Mouse (Mus musculus): Measurements from ENCODE around the gene Mindy4. TPM values are rescaled to one million over a fixed set of nuclear protein-coding genes. Genes with fewer than 3 reads are reported as not detected.

The Mindy4 gene
- total and polyA plus RNA-seq, 3 experiments: not detected

- no peaks in the 10 kb centered on the region for H3K36me3 ChIP-seq (replicated peaks in 1 of 2; ENCODE audit: control insufficient read depth in 1 of 2, insufficient read depth in 1 of 2, low read length in 1 of 2)
- dilution Hi-C loops (cut with MboI; ENCODE audit: extremely low pct_ligation_motif_present, extremely low pct_unique_long_range_greater_than_20kb, low sequenced_read_pairs): no loop called here
These were observed 150.7 kb downstream of the Mindy4 start for GRCm38 (mm10) chr6:55353711-55354445.

GRCm38 (mm10) chr6:55354456-55355117, 151.4 kb downstream of the Mindy4 start:
- in situ Hi-C loops (cut with MboI; ENCODE audit: low pct_ligation_motif_present, low pct_unique_long_range_greater_than_20kb, low sequenced_read_pairs) (no loop called here), dilution Hi-C loops (cut with MboI; ENCODE audit: extremely low pct_ligation_motif_present, extremely low pct_unique_long_range_greater_than_20kb, low sequenced_read_pairs) (no loop called here)
- Histone ChIP-seq H3K79me2 (replicated peaks; ENCODE audit: control insufficient read depth, extremely low read depth, insufficient read depth, poor library complexity, severe bottlenecking) (no peaks in the 10 kb centered on the region), H3K4me3 (replicated peaks in 1 of 3; ENCODE audit: low read depth in 2 of 3, low read length in 2 of 3, poor library complexity in 1 of 3) (no peak overlapping the region), H3K4me2 (ENCODE audit: insufficient read depth, low read depth, poor library complexity, severe bottlenecking) (no peak overlapping the region), H3K4me1 (ENCODE audit: control insufficient read depth in 1 of 2, insufficient read depth in 2 of 2) (no peaks in the 10 kb centered on the region), H3K9me3 (replicated peaks; ENCODE audit: low read length) (peaks cover 5% of the 10 kb centered on the region), H3K27me3 (replicated peaks) (peaks cover 74% of the 10 kb centered on the region), H3K9ac (ENCODE audit: insufficient read depth, low read depth) (no peak overlapping the region), H3K36me3 (replicated peaks in 1 of 2; ENCODE audit: control insufficient read depth in 1 of 2, insufficient read depth in 1 of 2, low read length in 1 of 2) (no peaks in the 10 kb centered on the region), H3K27ac (ENCODE audit: insufficient read depth, low read depth) (no peak overlapping the region)
- DNase-seq (ENCODE audit: extremely low read depth): no peak
- TF ChIP-seq NELFE (IDR thresholded peaks at IDR 0.05; ENCODE audit: low read depth, low read length): no peak
- no peak for TF ChIP-seq MAZ (IDR thresholded peaks at IDR 0.05; ENCODE audit: low read depth, low read length)
- TF ChIP-seq POLR2AphosphoS2 (IDR thresholded peaks at IDR 0.05; ENCODE audit: low read depth, low read length): no peak
- TF ChIP-seq ZNF384 (IDR thresholded peaks at IDR 0.05; ENCODE audit: low read depth, low read length): no peak
- no peak for TF ChIP-seq TBP (conservative IDR thresholded peaks at IDR 0.05; ENCODE audit: low read depth, low read length)
- TF ChIP-seq KAT2A (IDR thresholded peaks at IDR 0.05; ENCODE audit: insufficient replicate concordance, low read length): no peak
- TF ChIP-seq MAFK (IDR thresholded peaks at IDR 0.05; ENCODE audit: insufficient replicate concordance, low read length): no peak
- TF ChIP-seq JUND (conservative IDR thresholded peaks at IDR 0.05; ENCODE audit: low read depth, low read length): no peak
- TF ChIP-seq MAX (IDR thresholded peaks at IDR 0.05; ENCODE audit: low read length): no peak

More at GRCm38 (mm10) chr6:55353711-55354445, 150.7 kb downstream of the Mindy4 start:
- in situ Hi-C loops (cut with MboI; ENCODE audit: low pct_ligation_motif_present, low pct_unique_long_range_greater_than_20kb, low sequenced_read_pairs): no loop called here
- peaks cover 5% of the 10 kb centered on the region for H3K9me3 ChIP-seq (replicated peaks; ENCODE audit: low read length)
- H3K4me3 ChIP-seq (replicated peaks in 1 of 3; ENCODE audit: low read depth in 2 of 3, low read length in 2 of 3, poor library complexity in 1 of 3): no peak overlapping the region
- peaks cover 81% of the 10 kb centered on the region for H3K27me3 ChIP-seq (replicated peaks)
- no peak overlapping the region for H3K27ac ChIP-seq (ENCODE audit: insufficient read depth, low read depth)
- DNase-seq (ENCODE audit: extremely low read depth): no peak
- no peaks in the 10 kb centered on the region for H3K4me1 ChIP-seq (ENCODE audit: control insufficient read depth in 1 of 2, insufficient read depth in 2 of 2)
- no peak overlapping the region for H3K9ac ChIP-seq (ENCODE audit: insufficient read depth, low read depth)
- no peaks in the 10 kb centered on the region for H3K79me2 ChIP-seq (replicated peaks; ENCODE audit: control insufficient read depth, extremely low read depth, insufficient read depth, poor library complexity, severe bottlenecking)
- TF ChIP-seq GABPA (IDR thresholded peaks at IDR 0.05; ENCODE audit: insufficient replicate concordance, low read depth, low read length) (no peak), CHD1 (IDR thresholded peaks at IDR 0.05; ENCODE audit: low read depth, low read length) (no peak), UBTF (IDR thresholded peaks at IDR 0.05; ENCODE audit: low read depth, low read length) (no peak), POLR2A (IDR thresholded peaks at IDR 0.05; ENCODE audit: low read depth, low read length) (no peak), SMC3 (IDR thresholded peaks at IDR 0.05; ENCODE audit: low read depth, low read length) (no peak), MEF2A (IDR thresholded peaks at IDR 0.05; ENCODE audit: borderline replicate concordance, low read depth, low read length) (no peak), HCFC1 (IDR thresholded peaks at IDR 0.05; ENCODE audit: low read depth, low read length) (no peak), KAT2A (IDR thresholded peaks at IDR 0.05; ENCODE audit: insufficient replicate concordance, low read length) (no peak), JUN (IDR thresholded peaks at IDR 0.05; ENCODE audit: insufficient read depth, low read depth, low read length) (no peak), MAX (IDR thresholded peaks at IDR 0.05; ENCODE audit: low read length) (no peak), RCOR1 (conservative IDR thresholded peaks at IDR 0.05; ENCODE audit: low read depth, low read length) (no peak), CHD2 (IDR thresholded peaks at IDR 0.05; ENCODE audit: low read length) (no peak)
- no peak overlapping the region for H3K4me2 ChIP-seq (ENCODE audit: insufficient read depth, low read depth, poor library complexity, severe bottlenecking)
